Mouse (Mus musculus): ENCODE results near the gene Dnal4.

Gene Dnal4

DNA sequence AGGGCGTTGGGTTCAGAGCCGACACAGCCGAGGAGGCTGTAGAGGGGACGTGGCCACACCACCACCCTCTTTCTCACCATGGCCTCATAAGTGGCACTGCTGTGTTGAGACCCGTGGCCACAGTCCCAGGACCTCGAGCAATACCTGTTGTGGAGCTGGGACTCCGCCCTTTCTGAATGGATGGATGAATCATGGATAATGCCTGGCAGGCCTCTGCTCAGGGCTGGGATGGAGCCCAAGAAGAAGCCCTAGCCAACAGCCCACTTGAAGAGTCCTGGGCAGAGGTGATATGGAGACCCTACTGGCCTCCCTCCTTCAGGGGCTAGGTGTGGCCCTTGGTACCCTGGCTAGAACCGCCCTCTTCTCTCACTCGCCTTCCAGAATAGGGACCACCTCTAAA, 14.6 kb downstream of the Dnal4 start:
- no peak for DNase-seq

DNA sequence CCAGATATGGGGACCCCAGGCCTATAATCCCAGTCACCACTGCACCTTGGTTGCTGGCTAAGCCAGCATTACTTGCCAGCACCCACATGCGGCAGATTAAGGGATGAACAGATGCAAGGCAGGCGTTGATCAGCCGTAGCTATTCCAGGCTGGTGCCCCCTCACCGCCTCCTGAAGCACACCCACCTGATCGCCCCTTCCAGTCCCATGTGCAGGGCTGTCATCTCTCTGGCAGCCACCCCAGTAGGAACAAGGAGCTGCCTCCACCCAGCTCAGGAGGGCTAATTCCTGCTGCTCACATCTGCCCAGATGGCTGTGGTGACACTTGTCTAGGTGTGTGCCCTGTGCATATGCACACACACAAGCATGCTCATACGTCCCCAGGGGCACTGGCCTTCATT, 16.7 kb downstream of the Dnal4 start:
- no peak for DNase-seq

DNA sequence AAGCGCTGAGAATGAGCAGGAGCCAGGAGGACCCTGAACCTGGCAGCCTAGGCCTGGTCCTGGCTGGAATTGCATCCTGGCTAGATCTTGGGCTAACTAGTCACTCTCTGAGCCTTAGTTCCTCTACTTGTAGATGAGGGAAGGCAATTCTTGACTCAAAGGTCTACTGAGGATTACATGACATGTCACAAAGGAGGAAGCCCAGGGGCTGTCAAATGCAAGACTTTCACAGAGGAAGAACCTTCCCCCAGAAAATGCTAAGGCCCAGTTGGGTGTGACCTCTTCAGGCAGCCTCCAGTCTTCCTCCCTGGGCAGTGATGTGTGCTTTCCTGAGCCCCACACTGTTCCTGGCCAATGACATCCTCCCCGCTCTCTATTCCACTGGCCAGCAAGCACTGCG, 20.5 kb downstream of the Dnal4 start:
- no peak for DNase-seq

DNA sequence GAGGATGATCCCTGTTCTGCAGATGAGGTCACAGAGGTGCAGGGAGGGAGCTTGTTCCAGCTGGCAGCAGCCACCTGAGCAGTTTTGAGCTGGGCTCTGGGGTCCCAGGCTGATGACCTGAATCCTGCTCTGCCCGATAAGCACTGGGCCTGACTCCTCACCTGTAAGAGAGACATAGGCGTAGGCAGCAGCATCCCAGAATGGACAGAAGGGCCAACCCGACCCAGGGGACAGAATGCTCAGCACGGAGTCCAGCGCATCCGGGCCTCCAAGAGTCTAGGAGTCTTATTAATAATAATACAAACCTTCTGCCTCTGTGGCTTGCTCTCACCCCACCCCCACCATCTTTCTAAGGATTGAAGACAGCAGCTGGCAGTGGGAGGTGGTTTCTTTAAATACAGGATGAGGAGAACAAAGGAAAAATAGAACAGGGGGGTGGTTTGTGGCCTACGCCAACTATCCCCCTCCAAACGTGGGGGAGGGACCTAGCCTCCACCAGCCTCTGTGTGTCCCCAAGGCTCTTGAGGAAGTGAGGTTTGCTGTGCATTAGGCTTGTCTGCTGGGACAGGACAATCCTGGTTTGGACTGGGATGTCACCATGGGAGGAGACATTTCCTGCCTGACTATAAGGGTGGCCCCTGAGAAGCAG, 21.5 kb downstream of the Dnal4 start:
- no peak for DNase-seq

DNA sequence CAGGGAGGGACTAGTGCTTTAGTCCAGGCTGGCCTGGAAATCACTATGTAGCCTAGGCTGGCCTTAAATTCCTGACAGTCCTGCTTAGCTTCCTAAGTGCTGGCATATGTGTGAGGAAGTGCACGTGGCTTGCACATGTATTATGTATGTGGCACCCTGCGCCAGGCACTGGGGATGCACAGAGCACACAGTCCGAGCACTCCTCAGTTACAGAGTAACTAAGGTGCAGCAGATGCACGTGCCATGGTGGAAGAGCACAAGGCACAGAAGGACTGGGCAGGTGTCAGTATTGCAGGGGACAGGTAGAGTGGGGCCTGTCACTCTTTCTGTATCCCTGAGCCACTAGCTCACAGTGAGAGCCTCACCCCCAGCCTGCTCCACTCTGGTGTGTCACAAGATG, 22.5 kb downstream of the Dnal4 start:
- DNase-seq, result no peak

DNA sequence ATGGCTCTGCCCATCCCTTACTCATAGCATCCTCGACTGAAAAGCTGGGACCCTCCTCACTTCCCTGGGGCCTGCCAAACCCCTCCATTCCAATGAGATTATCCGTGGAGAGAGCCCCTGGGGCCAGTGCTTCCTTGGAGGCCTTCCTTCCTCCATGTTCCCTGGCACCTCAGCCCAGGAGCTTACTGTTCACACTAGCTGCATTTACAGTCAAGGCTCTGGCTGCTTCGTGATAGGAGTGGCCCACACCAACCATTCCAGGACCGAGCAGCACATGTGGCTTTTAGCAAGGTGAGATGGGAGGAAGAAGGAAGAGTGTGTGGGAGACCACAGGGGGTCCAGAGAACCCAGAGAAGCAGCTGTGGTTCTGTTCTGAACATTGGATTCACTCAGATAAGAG, 23.8 kb downstream of the Dnal4 start:
- DNase-seq, result no peak

DNA sequence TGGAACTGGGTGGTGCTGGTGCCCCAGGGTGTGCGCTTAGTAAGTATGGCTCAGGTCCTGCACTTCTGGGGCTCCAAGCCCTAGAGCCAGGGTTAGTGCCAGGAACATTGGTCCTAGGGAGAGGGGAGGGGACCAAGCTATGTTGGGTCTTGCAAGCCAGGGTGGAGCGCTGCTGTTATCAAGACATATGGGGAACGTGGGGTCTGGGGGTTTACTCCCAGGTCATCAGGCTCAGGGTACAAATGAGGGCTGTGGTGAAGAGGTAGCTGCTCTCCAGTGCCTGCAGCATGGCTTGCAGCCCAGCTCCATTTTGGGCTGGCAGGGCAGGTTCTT, 24.3 kb downstream of the Dnal4 start:
- DNase-seq, result no peak

DNA sequence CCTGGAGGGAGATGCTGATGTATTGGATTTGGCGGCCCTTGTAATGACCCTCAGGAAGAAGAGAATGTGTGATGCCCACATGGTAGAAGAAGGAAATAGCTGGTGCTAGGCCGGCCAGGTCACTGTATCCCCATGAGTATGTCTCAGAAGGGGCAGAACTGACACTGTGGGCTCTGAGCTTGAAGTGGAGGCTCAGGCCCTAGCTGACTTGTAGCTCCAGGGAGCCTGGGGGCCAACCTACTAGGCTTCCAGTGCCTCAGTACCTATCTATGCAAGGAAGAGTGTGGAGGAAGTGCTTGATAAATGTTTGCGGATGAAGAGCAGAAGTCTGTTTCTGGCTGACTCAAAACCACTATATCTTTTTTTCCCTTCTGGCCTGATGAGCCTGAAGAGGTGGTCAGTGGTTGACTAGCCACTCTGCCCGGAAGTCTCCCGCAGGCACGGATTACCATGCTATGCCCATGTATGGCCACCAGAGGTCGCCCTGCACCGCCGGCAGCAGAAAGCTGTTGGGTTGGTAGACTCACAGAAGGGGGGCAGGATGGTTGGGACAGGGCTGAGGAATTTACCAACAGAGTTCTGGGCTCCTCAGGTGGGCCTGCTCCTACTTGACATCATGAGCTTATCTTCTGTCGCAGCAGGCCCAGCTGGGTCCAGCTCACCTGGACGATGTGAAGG, 24.8 kb downstream of the Dnal4 start:
- peak; percentile 87 to 88 for DNase-seq

DNA sequence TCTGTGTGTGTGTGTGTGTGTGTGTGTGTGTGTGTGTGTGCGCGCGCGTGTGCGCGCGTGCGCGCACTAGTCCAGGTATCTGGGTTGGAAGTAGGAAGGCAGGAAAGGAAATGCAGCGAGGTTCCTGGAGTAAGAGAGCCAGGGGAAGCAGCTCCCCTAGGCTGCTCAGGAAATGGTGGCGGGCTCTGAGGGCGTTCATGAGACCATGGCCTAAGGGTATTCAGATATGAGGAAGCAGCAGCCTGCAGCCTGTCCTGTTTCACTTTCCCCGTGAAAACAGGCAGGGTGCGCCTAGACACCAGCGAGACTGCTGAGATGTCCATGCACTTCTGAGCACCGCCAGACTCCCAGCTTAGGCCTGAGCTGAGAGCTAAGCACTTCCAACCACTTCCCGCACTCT, 25.9 kb downstream of the Dnal4 start:
- no peak for DNase-seq

DNA sequence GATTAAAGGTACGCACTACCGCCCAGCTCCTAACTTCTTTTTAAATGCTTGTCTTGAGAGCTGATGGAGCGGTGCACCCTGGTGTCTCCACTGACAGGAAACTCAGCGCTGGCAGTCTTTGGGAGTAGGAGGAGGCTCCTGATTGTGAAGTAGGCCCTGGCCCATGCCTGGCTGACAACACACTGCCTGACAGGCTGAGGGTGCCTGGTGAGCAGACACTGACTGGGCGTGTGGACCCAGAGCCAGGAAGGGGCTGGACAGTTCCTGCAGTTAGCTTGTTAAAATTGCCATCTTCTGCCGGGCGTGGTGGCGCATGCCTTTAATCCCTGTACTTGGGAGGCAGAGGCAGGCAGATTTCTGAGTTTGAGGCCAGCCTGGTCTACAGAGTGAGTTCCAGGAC, 27.4 kb downstream of the Dnal4 start:
- DNase-seq, result no peak

DNA sequence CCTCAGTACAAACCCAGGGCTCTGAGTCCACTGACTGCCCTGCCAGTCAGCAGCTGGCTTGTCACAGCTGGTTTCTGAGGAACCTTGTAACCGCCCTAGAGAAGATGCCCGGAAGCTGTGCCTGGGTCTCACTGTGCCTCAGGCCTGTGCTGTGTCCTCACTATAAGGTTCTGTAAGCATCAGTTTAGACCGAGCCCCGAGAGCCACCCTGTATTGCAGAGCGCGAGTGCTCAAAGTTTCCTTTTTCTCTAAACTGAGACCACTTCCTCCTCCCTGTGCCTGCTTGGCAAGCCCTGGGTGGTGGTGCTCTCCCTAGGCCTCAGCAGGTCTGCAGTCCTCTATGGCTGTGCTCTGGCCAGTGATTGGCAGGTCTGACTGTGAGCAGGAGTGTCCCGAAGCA, 28.5 kb downstream of the Dnal4 start:
- DNase-seq, result no peak

DNA sequence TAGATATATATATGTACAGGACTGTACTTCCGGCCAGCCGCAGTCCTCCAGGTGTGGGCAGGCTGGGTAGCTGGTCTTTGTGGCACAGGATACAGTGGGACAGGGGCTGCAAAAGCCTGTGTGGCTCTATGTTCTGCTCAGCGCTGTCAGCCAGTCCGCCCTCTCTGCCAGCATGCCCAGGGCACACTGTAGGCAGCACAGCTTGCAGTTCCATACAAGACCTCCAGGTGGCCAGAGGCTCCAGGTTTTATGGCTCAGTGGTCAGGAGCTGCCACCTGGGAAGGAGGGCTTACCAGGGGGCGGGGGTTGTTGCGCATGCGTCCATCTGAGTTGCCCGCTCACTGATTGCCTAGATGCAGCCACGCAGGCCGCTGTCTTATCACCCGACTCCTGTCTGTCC, 29.7 kb downstream of the Dnal4 start:
- DNase-seq, result peak; percentile 58 to 74

DNA sequence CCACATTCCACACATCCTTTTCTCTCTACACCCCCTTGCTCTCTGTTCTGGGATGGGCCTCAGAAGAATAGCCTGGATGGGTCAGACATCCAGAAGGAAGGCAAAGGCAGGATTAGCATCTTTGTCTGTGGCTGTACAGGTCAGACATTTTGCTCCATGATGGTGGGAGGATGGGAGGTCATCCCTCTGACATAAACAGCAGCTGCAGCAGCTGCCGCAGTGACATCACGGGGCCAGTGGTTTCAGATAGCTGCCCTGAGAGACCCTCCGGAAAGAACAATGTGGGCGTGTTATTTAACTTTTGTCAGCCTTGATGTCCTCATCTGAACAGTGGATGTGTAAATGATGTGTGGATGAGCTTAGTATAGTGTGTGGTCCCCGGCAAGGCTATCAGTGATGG, 31.8 kb downstream of the Dnal4 start:
- DNase-seq, result no peak

DNA sequence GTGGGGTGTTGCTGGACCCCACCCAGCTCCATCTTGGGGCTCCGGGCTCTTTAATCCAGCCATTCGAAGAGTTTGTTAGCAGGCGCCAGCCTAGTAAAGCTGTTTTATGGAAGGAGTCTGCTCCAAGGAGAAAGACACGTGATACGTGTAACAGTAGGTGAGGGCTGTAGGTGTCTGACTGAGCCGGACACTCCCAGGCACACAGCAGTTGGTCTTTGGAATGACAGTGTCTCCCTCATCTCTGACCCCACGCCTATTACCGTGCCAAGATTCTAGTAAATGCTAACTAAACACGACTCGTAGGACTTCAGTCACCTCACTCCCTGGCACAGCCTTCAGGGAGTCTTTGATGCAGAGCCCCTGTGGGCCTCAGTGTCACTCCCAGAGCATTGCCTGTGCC, 32.3 kb downstream of the Dnal4 start:
- DNase-seq, result no peak

DNA sequence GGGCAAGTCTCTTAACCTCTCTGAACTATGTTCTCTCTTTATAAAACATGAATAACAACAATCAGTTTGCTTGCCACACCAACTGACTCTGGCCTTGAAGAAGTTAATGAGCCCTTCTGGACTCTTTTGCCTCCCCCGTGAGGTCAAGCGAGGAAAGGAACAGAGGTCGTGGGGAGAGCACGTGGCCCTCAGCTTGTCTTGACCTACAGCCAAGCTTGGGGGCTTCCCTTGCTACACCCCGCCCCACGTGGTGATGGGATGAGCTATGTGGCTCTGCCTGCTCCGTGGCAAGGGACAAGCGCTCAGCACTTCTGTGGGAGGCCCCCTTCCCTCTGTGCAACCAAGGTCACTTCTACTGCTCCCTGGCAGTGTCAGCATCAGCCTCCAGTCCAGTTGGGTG, 32.9 kb downstream of the Dnal4 start:
- DNase-seq, result no peak

DNA sequence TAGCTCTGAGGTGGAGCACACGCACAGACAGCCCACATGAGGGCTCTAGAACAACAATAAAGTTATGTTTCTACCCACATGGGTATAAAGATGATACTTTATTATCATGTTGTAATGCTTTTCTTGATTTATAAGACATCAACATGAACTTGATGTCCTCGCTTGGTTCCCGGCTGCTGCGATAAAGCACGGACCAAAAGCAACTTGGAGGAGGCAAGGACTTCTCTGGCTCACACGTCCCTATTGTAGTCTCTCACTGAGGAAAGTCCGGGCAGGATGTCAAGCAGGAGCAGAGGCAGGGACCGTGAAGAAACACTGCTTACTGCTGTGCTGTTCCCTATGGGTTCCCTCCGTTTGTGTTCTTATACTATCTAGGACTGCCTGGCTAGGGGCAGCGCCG, 33.6 kb downstream of the Dnal4 start:
- no peak for DNase-seq

DNA sequence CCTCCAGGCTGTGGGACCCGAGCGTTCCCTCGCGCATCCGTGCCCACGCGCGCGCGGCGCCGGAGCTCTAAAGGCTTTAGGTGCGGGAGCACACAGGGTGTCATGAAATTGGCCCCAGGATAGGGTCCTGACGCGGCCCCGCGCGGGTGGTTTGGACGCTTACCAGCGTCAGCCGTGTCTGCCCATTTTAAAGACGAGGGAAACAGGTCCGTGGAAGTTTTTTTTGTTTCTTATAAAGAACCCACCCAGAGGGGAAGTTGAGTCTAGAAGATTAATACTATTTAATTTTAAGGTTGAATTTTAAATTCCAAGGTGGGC, 35.0 kb downstream of the Dnal4 start:
- no peak for DNase-seq

DNA sequence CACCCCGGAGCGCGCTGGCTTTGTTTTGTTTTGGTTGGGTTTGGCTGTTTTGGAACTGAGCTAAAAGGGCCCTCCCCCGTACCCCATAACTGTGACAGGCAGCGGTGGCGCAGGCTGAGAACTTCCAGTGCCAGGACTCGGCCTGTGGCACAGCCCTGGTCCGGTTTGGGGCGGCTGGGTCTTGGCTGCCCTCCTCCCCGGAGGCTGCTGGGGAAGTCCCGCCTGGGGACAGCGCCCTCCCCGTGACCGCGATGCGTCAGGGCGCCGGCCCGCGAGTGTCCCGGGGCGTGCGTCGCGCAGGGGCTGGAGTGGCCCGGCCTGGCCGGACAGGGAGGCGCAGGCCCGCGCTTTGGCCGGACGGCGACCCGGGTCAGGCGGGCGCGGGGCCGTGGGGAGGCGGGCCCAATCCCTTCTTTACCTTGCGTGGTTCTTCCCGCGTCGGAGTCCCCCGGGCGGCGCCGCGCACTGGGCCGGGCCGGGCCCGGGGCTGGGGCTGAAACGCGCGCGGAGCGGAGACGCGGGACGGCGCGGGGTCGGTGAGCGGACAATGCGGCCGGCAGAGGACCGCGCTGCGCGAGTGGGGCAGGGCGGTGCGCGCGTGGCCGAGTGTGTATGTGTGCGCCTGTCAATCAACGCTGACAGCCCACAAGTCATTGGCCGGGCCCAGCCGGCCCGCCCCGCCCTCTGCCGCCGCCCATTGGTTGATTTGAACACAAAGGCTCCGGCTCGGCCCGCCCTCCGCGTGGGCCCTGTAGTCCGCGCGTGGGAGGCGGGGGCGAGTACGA, 35.5 kb downstream of the Dnal4 start, which contains the start of gene Sun2:
Gene Sun2 (minus strand): TSS at position 616 of the 785 bp plus-strand sequence.
- DNase-seq, result peak; percentile 96 to 98

DNA sequence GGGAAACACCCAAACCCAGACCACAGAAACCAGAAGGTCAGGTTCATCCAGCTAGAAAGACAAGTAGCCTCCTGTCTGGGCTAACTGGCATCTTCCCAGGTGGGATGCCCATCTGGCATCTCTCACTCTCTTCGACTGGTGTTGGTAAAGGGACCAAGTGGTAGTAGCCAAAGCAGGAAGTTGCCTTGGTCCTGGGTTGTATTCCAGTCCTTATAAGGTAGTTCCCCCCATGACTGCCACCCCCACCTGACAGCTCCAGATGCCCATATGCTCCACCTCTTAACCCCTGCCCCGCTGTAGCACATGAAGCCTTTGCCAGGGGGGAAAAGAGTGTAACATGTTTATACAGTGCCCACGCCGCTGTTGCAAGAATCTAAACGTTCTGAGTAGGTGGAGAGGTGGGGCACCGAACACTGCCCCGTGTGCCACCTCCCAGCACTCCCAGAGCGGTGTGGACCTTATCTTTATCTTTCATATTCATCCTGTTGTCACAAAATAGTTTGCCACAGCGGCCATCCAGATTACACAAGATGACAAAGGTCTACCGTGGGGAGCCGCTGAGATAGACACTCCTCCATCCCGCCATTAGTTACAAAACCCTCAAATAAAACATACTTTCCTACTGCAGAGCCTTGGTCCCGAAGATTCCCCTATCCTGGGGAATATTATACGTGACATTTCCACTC, 36.3 kb downstream of the Dnal4 start:
- peak; percentile 70 to 71 for DNase-seq

DNA sequence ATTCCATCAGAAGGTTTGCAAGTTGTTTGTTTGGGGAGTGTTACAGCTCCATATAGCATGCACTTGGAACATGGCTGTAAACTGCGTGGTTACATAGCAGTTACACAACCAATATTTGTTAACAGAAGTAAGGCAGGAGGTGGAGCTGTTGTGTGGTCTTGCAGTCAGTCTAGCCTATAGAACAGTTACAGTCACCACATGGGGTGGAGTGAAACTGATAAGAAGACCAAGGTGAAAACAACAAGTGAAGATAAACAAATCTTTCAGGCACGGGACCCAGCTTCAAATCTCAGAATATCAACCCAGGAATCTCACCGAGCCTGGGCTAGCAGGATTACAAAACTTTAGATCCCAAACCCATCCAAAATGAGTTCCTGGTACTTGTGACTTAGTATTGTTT, 36.9 kb downstream of the Dnal4 start:
- no peak for DNase-seq

DNA sequence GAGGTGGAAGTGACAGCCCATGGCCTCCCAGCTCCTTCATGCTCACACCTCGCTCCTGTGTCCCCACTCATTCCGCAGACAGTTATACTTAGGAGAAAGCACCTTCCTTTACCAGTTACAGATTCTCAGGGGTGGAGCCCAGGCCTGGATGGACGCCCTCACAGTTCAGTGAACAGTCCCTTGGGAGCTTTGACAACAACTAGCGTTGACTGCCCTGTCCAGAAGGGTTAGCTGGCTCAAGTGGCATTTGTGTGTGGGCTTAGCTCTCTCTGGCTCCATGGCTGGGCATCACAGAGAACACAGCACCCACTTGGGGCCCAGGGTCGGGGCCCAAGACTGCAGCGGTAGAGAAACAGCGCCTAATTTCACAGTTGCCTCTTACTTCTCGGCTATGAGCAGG, 43.3 kb downstream of the Dnal4 start:
- no peak for DNase-seq

DNA sequence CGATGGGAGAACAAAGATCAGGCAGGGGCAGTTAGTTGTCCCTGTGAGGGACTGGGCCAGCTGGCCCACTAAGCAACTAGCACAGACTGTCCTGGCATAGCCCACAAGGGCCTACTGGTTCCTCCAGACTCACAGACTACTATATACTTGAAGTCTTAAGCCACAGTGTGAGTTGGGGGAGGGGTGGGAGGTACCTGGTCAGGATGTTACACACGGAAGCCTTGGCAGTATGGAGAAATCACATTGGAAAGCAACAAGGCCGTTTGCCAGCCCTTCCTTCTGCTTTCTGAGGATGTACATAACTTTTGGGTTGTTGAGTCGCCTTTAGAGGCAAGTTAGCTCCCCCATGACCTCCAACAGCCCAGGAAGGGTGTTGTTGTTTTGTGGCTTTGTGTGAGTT, 44.0 kb downstream of the Dnal4 start:
- DNase-seq, result no peak

DNA sequence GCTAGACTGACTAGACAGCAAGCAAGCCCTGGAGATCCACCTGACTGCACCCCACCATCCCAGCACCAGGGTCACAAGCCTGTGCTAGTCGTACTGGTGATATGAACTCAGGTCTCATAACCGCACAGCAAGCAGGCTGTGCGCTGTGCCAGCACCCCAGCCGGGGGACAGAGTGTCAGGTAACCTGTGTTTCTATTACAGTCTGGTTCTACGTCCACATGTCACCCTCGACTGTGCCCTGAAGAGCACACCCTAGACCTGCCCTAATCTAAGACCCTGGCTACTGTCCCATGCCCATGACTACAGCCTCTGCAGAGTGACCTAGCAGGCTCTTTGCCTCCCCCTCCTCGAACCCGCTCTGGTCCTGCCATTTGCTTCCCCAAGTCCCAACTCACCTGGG, 44.5 kb downstream of the Dnal4 start:
- no peak for DNase-seq

DNA sequence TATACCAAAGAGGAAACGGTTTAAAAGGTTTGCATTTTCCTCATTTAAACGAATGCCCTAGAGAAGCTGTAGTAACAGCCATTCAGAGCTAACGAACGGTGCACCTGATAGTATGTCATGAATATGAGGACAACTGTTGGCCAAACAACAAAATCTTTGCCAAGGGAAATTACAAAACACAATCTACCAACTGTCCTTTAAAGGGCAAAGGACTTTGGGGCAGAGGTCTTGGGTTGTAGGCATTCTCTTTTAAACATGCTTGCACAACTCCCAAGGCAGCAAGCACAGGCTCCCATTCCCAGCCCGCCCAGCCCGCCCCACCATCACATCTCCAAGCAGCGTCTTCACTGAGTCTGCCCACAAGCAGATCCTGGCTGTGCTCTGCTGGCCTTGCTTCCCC, 46.1 kb downstream of the Dnal4 start:
- DNase-seq, result no peak
